Mouse (Mus musculus): ENCODE results near the gene Irf2.
A peak's percentile ranks its signal among the peaks of the same experiment; 100 is the strongest.

The Irf2 gene

DNA sequence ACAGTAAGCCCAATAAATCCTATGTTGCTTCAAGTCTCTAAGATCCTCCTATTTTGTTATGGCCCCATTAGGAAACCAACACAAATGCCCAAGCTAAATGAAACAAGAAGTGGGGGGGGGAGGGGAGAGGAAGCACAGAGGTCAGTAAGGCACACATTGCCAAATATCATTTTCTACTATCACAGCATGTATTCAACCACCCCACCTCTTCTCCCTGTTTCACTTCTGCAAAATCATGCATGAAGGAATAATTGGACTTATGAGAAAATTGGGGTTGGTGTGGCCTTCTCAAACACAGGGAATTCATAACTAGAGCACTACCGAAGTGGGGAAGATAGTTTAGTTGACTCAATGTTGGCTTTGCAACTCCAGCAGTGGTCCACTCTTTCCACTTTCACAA lies 146.7 kb downstream of the Irf2 start:
- DNase-seq: no peak

DNA sequence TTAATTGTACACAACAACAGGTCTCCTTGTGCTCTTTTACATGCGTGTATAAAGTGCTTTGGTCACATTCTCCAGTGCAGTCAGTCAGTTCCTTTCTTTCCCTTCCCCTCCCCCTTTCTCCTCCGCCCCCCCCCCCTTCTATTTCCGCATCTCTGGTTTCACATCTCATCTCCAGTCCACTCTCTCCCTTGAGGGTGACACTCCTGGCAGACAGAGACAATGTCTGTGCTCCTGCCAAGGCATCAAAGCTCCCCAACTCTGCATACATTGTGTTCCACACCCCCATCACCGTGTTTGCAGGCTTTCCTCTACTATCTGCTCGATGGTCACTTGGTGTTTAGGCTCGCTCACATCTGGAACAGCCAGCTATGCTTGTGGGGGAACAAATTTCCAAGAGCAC lies 147.9 kb downstream of the Irf2 start:
- DNase-seq: no peak

GRCm38 (mm10) chr8:46888575-46888974 lies 149.0 kb downstream of the Irf2 start:
- no peak for DNase-seq

- no peak for DNase-seq
Observed at GRCm38 (mm10) chr8:46890241-46890640, 150.7 kb downstream of the Irf2 start.

GRCm38 (mm10) chr8:46892511-46893273 lies 153.2 kb downstream of the Irf2 start:
- peak; percentile 59 for DNase-seq

GRCm38 (mm10) chr8:46894385-46894784 lies 154.9 kb downstream of the Irf2 start:
- DNase-seq: no peak

DNA sequence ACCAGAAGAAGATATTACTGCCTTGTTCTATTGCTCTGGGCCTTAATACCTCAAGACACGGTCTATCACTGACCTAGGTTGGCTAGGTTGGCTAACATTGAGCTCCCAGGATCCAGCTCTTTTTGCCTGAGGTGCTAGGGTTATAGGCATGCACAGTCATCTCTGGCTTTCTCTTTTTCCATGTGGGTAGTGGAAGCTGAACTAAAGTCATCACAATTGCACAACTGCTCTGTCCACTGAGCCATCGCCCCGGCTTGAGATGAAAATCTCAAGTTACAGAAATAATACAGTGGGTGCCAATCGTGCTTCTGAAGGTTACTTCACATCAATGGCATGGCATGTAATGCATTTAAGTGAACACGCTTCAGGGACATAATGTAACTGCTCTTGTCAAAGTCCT lies 156.5 kb downstream of the Irf2 start:
- no peak for DNase-seq

- DNase-seq: no peak
Observed at GRCm38 (mm10) chr8:46896704-46897103, 157.2 kb downstream of the Irf2 start.
